Mouse (Mus musculus) olfactory bulb, adult 2 months (tissue): ENCODE data around the gene Mgmt. TPM values are rescaled to one million over a fixed set of nuclear protein-coding genes. Genes with fewer than 3 reads are reported as not detected.

ENCODE experiments used
- H3K27ac ChIP-seq: fragments of 200-500 bp; 2 replicates; pipeline ENCODE4 v1.5.1; 2012; ENCODE audit warnings: low read depth, low read length; ENCODE audit not compliant: insufficient read depth
- H3K4me1 ChIP-seq: fragments of 200-500 bp; 2 replicates; pipeline ENCODE4 v1.6.1; 2012; ENCODE audit warnings: low read length; ENCODE audit not compliant: control insufficient read depth, insufficient read depth
- H3K4me3 ChIP-seq: fragments of 200-500 bp; 2 replicates; pipeline ENCODE4 v1.5.1; 2012; ENCODE audit warnings: mild to moderate bottlenecking, low read depth, low read length, moderate library complexity; ENCODE audit not compliant: insufficient read depth
- CTCF ChIP-seq: fragments of 200-500 bp; IDR thresholded peaks from 2 replicates; pipeline ENCODE4 v1.5.1; 2012; ENCODE audit warnings: low read depth, mild to moderate bottlenecking, low read length, moderate library complexity; ENCODE audit not compliant: insufficient read depth
- POLR2A ChIP-seq: fragments of 200-500 bp; IDR thresholded peaks from 2 replicates; pipeline ENCODE4 v1.6.1; 2012; ENCODE audit warnings: mild to moderate bottlenecking, low read depth, low read length, moderate library complexity; ENCODE audit not compliant: insufficient read depth
- WGBS: fragments of 180-500 bp; shearing (Covaris S2); methylation state at CpG from one replicate; pipeline ENCODE4 v1.1.7; 2018; 5-methylcytosine and 5-hydroxymethylcytosine counted together
- polyA plus RNA-seq: library from polyadenylated mRNA; stranded (reverse); fragments of >200 nt; gene quantifications from 2 replicates; pipeline ENCODE4 v1.2.4, GENCODE M21; 2012; ENCODE audit warnings: low replicate concordance; ENCODE audit not compliant: missing spikeins, insufficient read depth, insufficient read length

The Mgmt gene
- polyA plus RNA-seq, 1 experiment = not detected

DNA sequence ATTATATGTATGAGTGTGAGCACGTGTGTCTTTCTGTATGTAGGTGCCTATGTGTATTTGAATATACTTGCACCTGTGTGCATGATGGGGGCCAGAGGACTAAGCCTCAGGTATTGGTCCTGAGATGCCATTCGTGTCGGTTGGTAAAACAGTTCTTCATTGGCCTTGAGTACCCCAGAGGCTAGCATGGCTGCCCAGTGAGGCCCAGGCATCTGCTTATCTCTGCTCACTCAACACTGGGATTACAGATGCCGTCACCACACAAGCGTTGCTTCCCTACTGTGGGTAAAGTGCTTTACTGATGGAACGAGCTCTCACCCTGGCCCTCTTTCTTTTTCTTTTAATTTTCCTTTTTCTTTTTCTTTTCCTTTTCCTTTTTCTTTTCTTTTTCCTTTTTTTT lies 173.3 kb downstream of the Mgmt start:
- Histone ChIP-seq H3K4me1 (no peaks in the 10 kb centered on the region), H3K4me3 (no peak overlapping the region), H3K27ac (no peak overlapping the region)
- TF ChIP-seq CTCF (no peak), POLR2A (no peak)
- 99% methylated on average over 6 of the region's 6 CpGs for WGBS

DNA sequence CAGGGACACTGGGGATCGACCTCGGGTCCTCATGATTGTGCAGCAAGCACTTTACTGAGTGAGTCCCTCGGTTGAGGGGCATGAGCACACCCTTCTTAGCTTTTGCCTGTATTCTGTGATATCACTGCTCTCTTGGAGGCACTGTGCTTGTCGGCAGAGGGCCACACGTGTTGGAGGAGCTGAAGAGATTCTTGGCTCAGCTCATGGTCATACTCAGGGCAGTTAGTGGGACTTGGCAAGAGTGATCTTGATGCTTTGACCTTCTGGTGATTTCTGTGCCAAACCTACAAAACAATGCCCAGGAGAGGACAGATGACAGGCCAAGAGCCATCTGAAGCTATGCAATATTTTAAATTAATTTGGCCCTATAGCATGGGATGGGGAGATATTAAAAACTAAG lies 174.4 kb downstream of the Mgmt start:
- TF ChIP-seq CTCF (no peak), POLR2A (no peak)
- H3K27ac ChIP-seq = no peak overlapping the region
- peaks cover 2% of the 10 kb centered on the region; the same call in 1 of the 2 replicates for H3K4me1 ChIP-seq
- 86% methylated on average over 5 of the region's 5 CpGs for WGBS
- no peak overlapping the region for H3K4me3 ChIP-seq

DNA sequence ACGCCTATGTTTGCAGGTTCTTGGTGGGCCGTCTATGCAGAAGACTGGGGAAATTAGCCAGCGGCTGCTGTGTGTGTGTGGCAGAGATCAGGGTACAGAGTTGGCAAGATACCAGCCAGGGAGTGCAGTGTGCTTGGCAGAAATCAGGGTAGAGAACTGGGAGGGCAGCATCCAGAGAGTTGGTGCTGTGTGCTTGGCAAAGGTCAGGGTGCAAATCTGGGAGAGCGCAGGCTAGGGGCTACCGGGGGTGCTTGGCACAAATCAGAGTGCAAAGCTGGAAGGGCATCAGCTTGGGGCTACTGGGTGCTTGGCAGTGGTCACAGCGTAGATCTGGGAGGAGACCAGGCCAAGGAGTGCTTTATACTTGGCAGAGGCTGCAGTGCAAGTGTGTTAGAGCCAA lies 175.4 kb downstream of the Mgmt start:
- H3K4me1 ChIP-seq = peaks cover 4% of the 10 kb centered on the region; the same call in 1 of the 2 replicates
- H3K4me3 ChIP-seq = no peak overlapping the region
- no peak overlapping the region for H3K27ac ChIP-seq
- TF ChIP-seq POLR2A = no peak
- no peak for TF ChIP-seq CTCF
- WGBS = 54% methylated on average over 6 of the region's 6 CpGs

DNA sequence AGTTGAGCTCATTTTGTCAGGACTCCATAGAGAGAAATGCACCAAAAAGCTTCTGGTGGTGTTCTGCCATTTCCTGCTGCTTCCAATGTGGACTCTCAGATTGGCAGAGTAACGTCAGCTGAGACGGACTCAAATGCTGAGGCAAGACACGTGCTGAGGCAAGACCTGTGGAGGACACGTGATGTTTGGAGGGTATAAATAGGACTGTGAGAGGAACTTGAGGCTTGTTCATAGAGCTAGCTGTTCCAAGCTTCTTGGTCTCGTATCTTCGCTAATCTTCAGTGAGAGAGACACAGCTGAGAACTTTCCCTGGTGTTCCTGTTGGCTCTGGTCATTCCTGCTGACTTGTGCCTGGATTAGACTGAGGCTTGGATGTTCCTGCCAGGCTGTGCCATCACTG lies 176.9 kb downstream of the Mgmt start:
- WGBS = 97% methylated on average over 6 of the region's 6 CpGs
- TF ChIP-seq POLR2A (no peak), CTCF (no peak)
- Histone ChIP-seq H3K27ac (no peak overlapping the region), H3K4me1 (peaks cover 4% of the 10 kb centered on the region; the same call in 1 of the 2 replicates), H3K4me3 (no peak overlapping the region)

DNA sequence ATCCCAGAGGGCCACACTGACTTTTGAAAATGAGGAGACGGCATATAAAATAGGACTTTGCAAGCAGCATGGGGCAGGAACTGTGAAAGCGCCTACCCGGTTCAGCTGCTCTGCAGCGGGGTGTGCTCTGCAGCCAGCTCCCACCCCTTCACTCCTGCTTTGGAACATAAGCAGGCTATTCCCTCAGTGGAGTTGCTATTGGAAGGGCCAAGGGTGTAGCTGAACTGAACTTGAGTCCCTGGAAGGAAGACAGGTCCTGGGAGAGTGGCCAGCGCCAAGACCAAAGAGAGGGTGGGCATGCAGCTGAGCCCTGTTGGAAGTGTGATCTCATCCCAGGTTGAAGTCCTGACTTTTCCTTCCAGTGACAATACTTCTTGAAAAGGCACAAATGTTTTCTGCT lies 179.5 kb downstream of the Mgmt start:
- Histone ChIP-seq H3K27ac (no peak overlapping the region), H3K4me3 (no peak overlapping the region), H3K4me1 (peaks cover 4% of the 10 kb centered on the region; the same call in 1 of the 2 replicates)
- TF ChIP-seq CTCF (no peak), POLR2A (no peak)
- WGBS = 66% methylated on average over 5 of the region's 5 CpGs

DNA sequence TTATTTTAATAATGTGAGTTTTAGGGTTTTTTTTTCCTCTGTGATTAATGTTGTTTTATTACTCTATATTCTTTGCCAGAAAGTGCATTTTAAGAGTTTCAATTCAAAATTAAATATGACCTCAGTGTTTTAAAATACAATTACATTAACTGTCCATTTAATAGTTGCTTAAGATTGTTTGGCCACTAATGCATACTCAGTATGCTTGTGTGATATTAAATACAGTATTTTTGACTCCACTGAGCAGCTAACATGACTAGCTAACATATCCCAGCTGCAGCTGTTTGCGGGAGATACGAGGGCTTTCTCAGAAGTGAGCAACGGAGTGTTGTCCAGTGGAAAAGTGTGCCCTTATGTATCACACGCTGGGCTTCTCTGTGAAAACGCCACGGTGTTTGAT lies 179.9 kb downstream of the Mgmt start:
- Histone ChIP-seq H3K27ac (no peak overlapping the region), H3K4me1 (peaks cover 4% of the 10 kb centered on the region; the same call in 1 of the 2 replicates), H3K4me3 (no peak overlapping the region)
- 90% methylated on average over 6 of the region's 6 CpGs for WGBS
- TF ChIP-seq CTCF (no peak), POLR2A (no peak)

DNA sequence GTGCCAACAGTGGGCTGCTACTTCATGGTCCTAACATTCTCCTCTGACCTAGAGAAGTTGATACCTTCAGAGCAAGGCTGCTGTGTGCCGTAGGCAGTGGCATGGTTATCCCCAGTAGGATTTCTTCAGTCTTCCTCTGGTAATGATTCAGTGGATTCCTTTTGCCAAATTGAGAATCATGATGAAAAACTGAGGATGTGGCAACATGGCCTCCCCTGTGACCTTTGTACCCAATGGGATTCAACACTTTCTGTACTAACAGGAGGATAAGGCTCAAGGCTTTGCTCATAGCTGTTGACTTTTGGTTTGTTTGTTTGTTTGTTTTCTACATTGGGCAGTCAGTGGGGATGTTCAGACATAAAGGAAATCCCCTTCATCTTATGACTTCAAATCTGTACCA lies 180.9 kb downstream of the Mgmt start:
- no peak for TF ChIP-seq CTCF
- TF ChIP-seq POLR2A = no peak
- no peak overlapping the region for H3K27ac ChIP-seq
- H3K4me1 ChIP-seq = peaks cover 4% of the 10 kb centered on the region; the same call in 1 of the 2 replicates
- H3K4me3 ChIP-seq = no peak overlapping the region
- WGBS = 98% methylated on average over 1 of the region's 1 CpGs

DNA sequence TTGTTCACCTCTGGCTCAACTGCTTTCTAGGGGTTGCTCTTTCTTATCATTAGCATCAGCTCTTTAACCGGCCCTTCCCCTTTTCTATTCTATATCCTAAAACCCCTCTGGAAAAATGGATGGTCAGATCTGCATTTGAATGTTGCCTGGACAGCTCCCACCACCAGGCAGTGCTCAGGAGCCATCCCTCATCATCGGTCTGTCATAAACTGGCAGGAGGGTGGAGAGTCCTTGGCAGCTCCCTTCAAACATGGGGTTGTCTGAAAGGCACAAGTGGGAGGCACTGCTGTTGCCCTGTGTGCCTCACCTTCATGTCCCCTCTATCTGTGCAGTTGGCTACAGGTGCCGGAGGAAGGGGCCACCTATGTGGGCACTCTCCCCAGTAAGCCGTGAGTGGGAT lies 185.8 kb downstream of the Mgmt start:
- WGBS = 91% methylated on average over 4 of the region's 4 CpGs
- Histone ChIP-seq H3K4me1 (no peaks in the 10 kb centered on the region), H3K27ac (no peak overlapping the region), H3K4me3 (no peak overlapping the region)
- no peak for TF ChIP-seq POLR2A
- TF ChIP-seq CTCF = no peak

DNA sequence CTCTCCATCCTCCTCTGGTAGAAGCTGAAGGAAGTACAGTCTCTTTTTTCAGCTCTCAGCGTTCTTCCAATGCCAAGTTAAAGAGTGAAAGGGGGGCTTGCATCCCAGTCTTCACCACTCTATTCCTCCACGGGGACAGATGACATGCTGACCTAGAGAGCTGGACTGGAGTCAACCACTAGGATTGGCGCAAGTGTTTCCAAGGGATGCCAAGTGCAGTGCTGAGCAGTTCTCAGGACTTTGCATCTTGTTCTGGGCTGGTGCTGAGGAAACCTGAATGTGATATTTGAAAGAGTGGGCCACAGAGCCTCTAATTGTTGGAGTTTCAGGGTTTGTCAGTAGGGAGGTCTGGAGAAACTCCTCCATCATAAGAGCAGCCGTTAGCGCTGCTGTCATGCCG lies 187.8 kb downstream of the Mgmt start:
- Histone ChIP-seq H3K4me1 (no peaks in the 10 kb centered on the region), H3K4me3 (no peak overlapping the region), H3K27ac (no peak overlapping the region)
- WGBS = 78% methylated on average over 6 of the region's 6 CpGs
- TF ChIP-seq POLR2A = no peak
- no peak for TF ChIP-seq CTCF

DNA sequence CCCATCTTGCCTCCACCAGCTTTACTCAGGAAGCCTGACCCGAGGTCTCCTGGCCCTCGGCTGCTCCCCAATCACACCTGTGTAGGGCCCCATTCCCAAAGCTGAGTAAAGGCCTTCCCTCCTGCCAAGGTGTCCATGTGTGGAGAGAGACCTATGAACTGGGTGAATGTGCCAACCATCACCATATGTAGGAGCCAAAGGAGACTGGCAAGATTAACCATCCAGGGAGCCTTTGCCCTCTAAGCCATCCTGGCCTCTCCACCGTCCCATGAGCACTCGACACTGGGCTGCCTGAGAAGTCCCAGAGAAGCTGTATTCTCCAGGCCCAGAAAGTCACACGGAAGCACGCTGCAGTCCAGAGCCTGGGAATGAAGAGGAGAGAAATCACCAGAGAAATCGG lies 190.2 kb downstream of the Mgmt start:
- Histone ChIP-seq H3K4me1 (no peaks in the 10 kb centered on the region), H3K27ac (no peak overlapping the region), H3K4me3 (no peak overlapping the region)
- 95% methylated on average over 7 of the region's 7 CpGs for WGBS
- TF ChIP-seq CTCF (no peak), POLR2A (no peak)
